Mouse (Mus musculus) E14TG2a.4 (cell line): Measurements from ENCODE around the gene Acrbp.

ENCODE experiments used
- CTCF ChIP-seq: conservative IDR thresholded peaks from 2 replicates; pipeline ENCODE4 v1.5.1; 2014; ENCODE audit warnings: low read length
- POU5F1 ChIP-seq: IDR thresholded peaks from 2 replicates; pipeline ENCODE4 v1.6.1; 2014; ENCODE audit warnings: low read length, borderline replicate concordance

- TF ChIP-seq CTCF = peak; percentile 52
- TF ChIP-seq POU5F1 = no peak
These were observed 61.4 kb downstream of the Acrbp start for GRCm38 (mm10) chr6:125110927-125111326.
